Mouse (Mus musculus) inflammation-experienced regulatory T-cells, adult 6 months (primary cell): Measurements from ENCODE around the gene Aqp9. TPM values are rescaled to one million over a fixed set of nuclear protein-coding genes. Genes with fewer than 3 reads are reported as not detected.

Source experiments
- ATAC-seq: one replicate; pipeline ENCODE4 v1.8.0; 2017
- polyA plus RNA-seq, 3 experiments: library from polyadenylated mRNA; unstranded; fragments of 100-300 nt; shearing (Covaris generic); gene quantifications; one replicate each; pipeline ENCODE4 v1.2.1; 2017

The Aqp9 gene
- polyA plus RNA-seq, 3 experiments from 2014 or later = not detected

DNA sequence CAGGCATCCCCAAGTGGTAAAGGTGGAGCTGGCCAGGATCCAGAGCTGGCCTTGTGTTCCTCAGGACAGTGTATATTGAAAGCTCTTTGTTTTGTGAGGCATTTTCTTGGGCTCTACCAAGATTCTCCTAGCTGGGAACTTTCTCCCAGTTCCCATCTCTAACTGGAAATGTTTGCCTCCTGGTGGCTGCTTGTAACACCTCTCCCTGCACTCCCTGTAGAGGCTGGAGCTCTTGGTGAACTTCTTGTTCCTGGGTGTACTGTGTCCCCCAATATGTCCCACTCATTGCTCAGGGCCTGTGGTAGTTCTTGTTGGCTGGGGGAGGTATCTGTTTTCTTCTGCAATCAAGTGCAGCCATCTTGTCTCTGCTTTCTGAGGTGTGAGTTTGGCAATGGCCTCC is 104.9 kb downstream of the Aqp9 start:
- no peak for ATAC-seq

- no peak for ATAC-seq
Measured at GRCm38 (mm10) chr9:71062976-71063375, 105.5 kb downstream of the Aqp9 start.

DNA sequence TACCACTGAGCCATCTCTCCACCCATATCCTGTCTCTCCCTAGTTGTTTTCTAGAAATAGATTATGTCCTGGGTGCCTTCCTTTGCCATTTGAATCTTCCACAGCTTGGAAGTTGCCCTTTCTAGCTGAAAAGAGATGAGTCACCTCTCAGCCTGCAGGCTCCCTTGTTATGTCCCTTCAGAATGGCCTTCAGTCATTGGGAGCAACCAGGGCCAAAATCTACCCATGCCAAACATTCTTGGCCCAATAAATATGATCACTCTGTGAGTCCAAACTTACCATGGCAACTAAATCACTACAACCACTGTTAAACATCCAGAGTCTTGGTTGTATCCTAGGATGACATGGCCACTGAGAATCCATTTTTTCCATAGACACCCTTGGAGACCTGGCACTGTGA is 106.2 kb downstream of the Aqp9 start:
- no peak for ATAC-seq

Other genes starting within 250 kb of the Aqp9 start
- not detected for gene Lipc, start 216.5 kb downstream of the Aqp9 start, polyA plus RNA-seq
- under 1 TPM in 1 of 3 experiments, not detected in 2; 0.20 TPM for gene Aldh1a2, start 47.1 kb upstream of the Aqp9 start, polyA plus RNA-seq